Mouse (Mus musculus): Measurements from ENCODE around the gene Habp2.

DNA sequence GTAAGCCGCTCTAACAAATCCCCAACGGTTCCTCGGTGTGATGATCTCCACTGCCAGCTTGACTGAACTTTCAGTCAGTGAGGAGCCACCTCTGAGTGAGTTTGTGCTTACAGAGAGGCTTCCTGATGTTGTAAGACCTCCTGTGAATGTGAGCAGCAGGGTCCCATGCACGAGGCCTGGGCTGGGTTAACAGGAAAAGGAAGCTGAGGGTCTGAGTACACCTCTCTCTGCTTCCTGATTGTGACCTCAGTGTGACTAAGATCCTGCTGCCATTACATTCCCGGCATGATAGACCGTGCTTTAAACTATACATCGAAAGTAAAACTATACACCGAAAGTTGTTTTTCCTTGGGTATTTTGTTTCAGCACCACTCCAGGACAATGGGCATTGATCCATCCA is 14.9 kb upstream of the Habp2 start:
- TF ChIP-seq CTCF (IDR thresholded peaks at IDR 0.05; ENCODE audit: low read depth) (no peak), EP300 (IDR thresholded peaks at IDR 0.05; ENCODE audit: low read depth) (no peak)
